Mouse (Mus musculus): ENCODE measurements at regions not wholly inside any gene's neighbourhood (a gene's known extent, or its start where the extent isn't known, plus 50 kb on each side); places are given as distances from the start of the nearest gene placed in this dataset.

DNA sequence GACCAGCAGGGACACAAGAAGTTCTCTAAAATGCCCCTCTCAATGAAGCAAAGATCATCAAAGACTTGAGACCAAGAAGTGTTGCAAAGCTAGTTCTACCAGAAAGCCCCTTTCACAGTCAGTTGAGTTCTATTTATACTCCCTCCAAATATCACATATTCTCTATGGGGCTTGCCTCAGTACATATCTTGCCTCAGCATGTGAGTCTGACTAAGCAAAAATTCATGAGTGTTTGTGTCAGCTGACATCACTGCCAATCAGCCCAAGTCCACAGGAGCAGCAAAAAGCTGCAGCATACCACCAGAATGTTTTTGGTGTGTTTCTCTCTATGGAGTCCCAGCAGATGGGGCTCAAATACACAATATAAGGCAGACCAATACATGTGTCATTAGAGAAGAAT, 631.6 kb downstream of the Rpia start:
- TF ChIP-seq CTCF (conservative IDR thresholded peaks at IDR 0.05; ENCODE audit: insufficient read depth, insufficient read length, low read depth, low read length) (no peak), POLR2A (IDR thresholded peaks at IDR 0.05; ENCODE audit: low read depth, low read length) (no peak)

Measured in kidney, adult 2 months (tissue).